Mouse (Mus musculus) liver, embryonic 14 days (tissue): ENCODE results near the gene Serp1. TPM values are rescaled to one million over a fixed set of nuclear protein-coding genes. Genes with fewer than 3 reads are reported as not detected.

Experiments used
- polyA plus RNA-seq: library from polyadenylated mRNA; depleted of rRNA; stranded (reverse); fragments of >200 nt; gene quantifications from 2 replicates; pipeline ENCODE4 v1.2.3, GENCODE M21; 2012; rRNA removed

Serp1 gene
- 26.6 and 32.1 TPM in 2 replicates for polyA plus RNA-seq

DNA sequence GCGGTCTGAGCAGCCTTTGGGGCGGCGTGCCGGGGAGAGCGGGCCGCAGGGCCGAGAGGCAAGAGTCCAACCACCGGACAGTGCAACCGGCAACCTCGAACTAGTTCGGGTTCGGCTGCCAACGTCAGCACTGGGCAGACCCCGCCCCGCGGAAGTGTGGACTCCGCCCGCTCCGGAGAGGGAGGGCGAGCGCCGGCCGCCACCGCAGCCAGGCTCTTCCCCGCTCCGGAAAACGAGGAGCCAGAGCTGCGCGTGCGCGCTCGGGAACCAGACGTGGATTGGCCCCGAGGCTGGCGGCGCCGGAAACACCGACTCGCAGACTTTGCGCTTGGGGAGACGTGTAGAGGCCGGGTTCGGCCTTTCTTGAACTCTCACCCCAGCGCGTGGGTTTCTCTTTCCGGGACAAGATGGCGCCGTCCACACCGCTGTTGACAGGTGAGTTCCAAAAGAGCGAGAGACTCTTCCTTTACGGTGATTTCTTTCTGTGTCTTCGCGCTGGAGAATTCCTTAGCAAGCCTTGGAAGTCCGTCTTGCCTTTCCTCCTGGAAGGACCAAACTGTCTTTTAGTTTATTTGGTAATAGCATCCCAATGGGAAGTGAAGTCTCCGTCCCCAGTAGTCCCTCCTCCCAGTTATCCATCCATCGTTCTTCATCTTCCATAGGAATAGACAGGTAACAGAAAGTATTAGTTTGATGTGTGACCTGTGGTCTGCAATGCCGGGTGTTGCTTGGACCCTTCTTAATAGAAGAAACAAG, at the start of gene Serp1, which contains the start of gene Eif2a:
Serp1 (minus strand) TSS at position 241 of the 756 bp plus-strand sequence.
Eif2a (plus strand) TSS at position 170 of the 756 bp plus-strand sequence.

Other genes starting within 250 kb of the Serp1 start
- gene Tsc22d2, start 111.2 kb downstream of the Serp1 start, polyA plus RNA-seq: 4.3 and 5.0 TPM in 2 replicates
- 39.3 and 48.8 TPM in 2 replicates for gene Eif2a, start 71 bp downstream of the Serp1 start, polyA plus RNA-seq
- 26.9 and 35.7 TPM in 2 replicates for gene Selenot, start 50.7 kb upstream of the Serp1 start, polyA plus RNA-seq
- not detected in 2 replicates for gene Erich6, start 111.3 kb upstream of the Serp1 start, polyA plus RNA-seq
- gene Siah2, start 166.5 kb upstream of the Serp1 start, polyA plus RNA-seq: 4.3 and 4.9 TPM in 2 replicates